Mouse (Mus musculus) cerebral cortex, adult 2 months (tissue): Measurements from ENCODE around the gene Glis2.

Source experiments
- WGBS: fragments of 180-500 bp; shearing (Covaris S2); methylation state at CpG from one replicate; pipeline ENCODE4 v1.1.7; 2018; 5-methylcytosine and 5-hydroxymethylcytosine counted together

Gene Glis2

GRCm38 (mm10) chr16:4581179-4581578, 13.3 kb upstream of the Glis2 start:
- 91% methylated on average over 4 of the region's 4 CpGs for WGBS

GRCm38 (mm10) chr16:4583807-4584206, 10.7 kb upstream of the Glis2 start:
- WGBS: 85% methylated on average over 3 of the region's 3 CpGs

GRCm38 (mm10) chr16:4584438-4584837, 10.1 kb upstream of the Glis2 start:
- WGBS: 77% methylated on average over 5 of the region's 5 CpGs

GRCm38 (mm10) chr16:4585642-4586530, 8.6 kb upstream of the Glis2 start:
- 18% methylated on average over 14 of the region's 14 CpGs for WGBS

- 2% methylated on average over 41 of the region's 43 CpGs for WGBS
Measured at GRCm38 (mm10) chr16:4586531-4587123, 7.9 kb upstream of the Glis2 start.

GRCm38 (mm10) chr16:4587516-4588210, 6.8 kb upstream of the Glis2 start:
- WGBS: 59% methylated on average over 5 of the region's 5 CpGs

GRCm38 (mm10) chr16:4590236-4590635, 4.3 kb upstream of the Glis2 start:
- 97% methylated on average over 9 of the region's 9 CpGs for WGBS

GRCm38 (mm10) chr16:4592909-4593875, 1.3 kb upstream of the Glis2 start:
- 16% methylated on average over 32 of the region's 32 CpGs for WGBS

- 1% methylated on average over 50 of the region's 52 CpGs for WGBS
Measured at GRCm38 (mm10) chr16:4594814-4595526, 457 bp downstream of the Glis2 start.

GRCm38 (mm10) chr16:4595527-4595963, 1.0 kb downstream of the Glis2 start:
- WGBS: 17% methylated on average over 5 of the region's 5 CpGs

GRCm38 (mm10) chr16:4596141-4596728, 1.7 kb downstream of the Glis2 start:
- WGBS: 30% methylated on average over 3 of the region's 3 CpGs

GRCm38 (mm10) chr16:4596836-4597235, 2.3 kb downstream of the Glis2 start:
- WGBS: 52% methylated on average over 2 of the region's 2 CpGs

- 75% methylated on average over 7 of the region's 7 CpGs for WGBS
Measured at GRCm38 (mm10) chr16:4597296-4597695, 2.8 kb downstream of the Glis2 start.

GRCm38 (mm10) chr16:4598041-4598440, 3.5 kb downstream of the Glis2 start:
- WGBS: 83% methylated on average over 5 of the region's 5 CpGs

- 27% methylated on average over 6 of the region's 6 CpGs for WGBS
Measured at GRCm38 (mm10) chr16:4598891-4599543, 4.5 kb downstream of the Glis2 start.

GRCm38 (mm10) chr16:4599616-4600015, 5.1 kb downstream of the Glis2 start:
- 84% methylated on average over 3 of the region's 3 CpGs for WGBS

- WGBS: 90% methylated on average over 9 of the region's 9 CpGs
Measured at GRCm38 (mm10) chr16:4600701-4601310, 6.3 kb downstream of the Glis2 start.

GRCm38 (mm10) chr16:4602189-4602588, 7.7 kb downstream of the Glis2 start:
- 43% methylated on average over 3 of the region's 3 CpGs for WGBS

- WGBS: 44% methylated on average over 7 of the region's 7 CpGs
Measured at GRCm38 (mm10) chr16:4602766-4603452, 8.4 kb downstream of the Glis2 start.
